ENCODE assay signal across 8 mouse cellular contexts in genomic region chr13:109635901-109636520, GRCm38 (mm10).
DNase-seq lines count a peak whose midpoint lies in the region.

No protein-coding gene starts in this region.

- peak; percentile 40 for DNase-seq in adrenal gland, adult 2 months
- no peak for DNase-seq in adrenal gland, postnatal 4 days (ENCODE audit: low spot score in 2 of 2)
- peak; percentile 21 to 40 for DNase-seq in kidney, adult 8-10 months
- DNase-seq in kidney, adult 11 months: no peak
- peak; percentile 28 for DNase-seq in liver
- peak; percentile 62 for DNase-seq in lung, postnatal 36 days
- no peak for DNase-seq in left cerebral cortex, adult 8-10 months (ENCODE audit: low spot score in 2 of 2)
- DNase-seq in cerebellum, adult 8-10 months: no peak

Comparison
In these comparisons a context has a peak if more than half of its experiments do, and no peak if none do; other contexts are left out.
1. DNase-seq: peak in adrenal gland, adult 2 months (single experiment), kidney, adult 8-10 months (2 of 2), liver (single experiment) and lung, postnatal 36 days (single experiment); none in adrenal gland, postnatal 4 days (0 of 2), kidney, adult 11 months (single experiment), left cerebral cortex, adult 8-10 months (0 of 2) and cerebellum, adult 8-10 months (single experiment).